Mouse (Mus musculus) myocyte (in vitro differentiated cells): ENCODE measurements around the gene C130026I21Rik.
"Not testable (repeated sequence)": the region's sequence is repeated elsewhere in the genome, so short reads cannot be mapped to it uniquely, and the experiment has no call there.

Experiments
- CEBPB ChIP-seq: IDR thresholded peaks from 2 replicates; pipeline ENCODE4 v1.6.1; 2011; ENCODE audit warnings: mild to moderate bottlenecking, moderate library complexity; ENCODE audit not compliant: poor library complexity, insufficient read depth, severe bottlenecking
- E2F4 ChIP-seq: IDR thresholded peaks from one replicate; pipeline ENCODE4 v1.6.1; 2011; ENCODE audit warnings: mild to moderate bottlenecking, control low read depth, moderate library complexity; ENCODE audit not compliant: insufficient read depth
- MAX ChIP-seq: IDR thresholded peaks from one replicate; pipeline ENCODE4 v1.6.1; 2011; ENCODE audit warnings: low read depth, mild to moderate bottlenecking, control low read depth
- MYOD1 ChIP-seq, 3 experiments: IDR thresholded peaks; one replicate each; pipeline ENCODE4 v1.6.1; 2011; ENCODE audit warnings: control low read depth in 2 of 3, low read depth in 2 of 3, mild to moderate bottlenecking in 2 of 3, moderate library complexity in 1 of 3; ENCODE audit not compliant: insufficient read length in 2 of 3, control insufficient read depth in 1 of 3
- MYOG ChIP-seq, 3 experiments: IDR thresholded peaks; one replicate each; pipeline ENCODE4 v1.6.1; 2011; ENCODE audit warnings: control low read depth in 2 of 3, low read depth in 2 of 3, mild to moderate bottlenecking in 2 of 3; ENCODE audit not compliant: insufficient read length in 2 of 3, control insufficient read depth in 1 of 3, insufficient read depth in 1 of 3
- POLR2A ChIP-seq: IDR thresholded peaks from one replicate; pipeline ENCODE4 v1.6.1; 2011; ENCODE audit warnings: low read depth, mild to moderate bottlenecking, control low read depth, moderate library complexity; ENCODE audit not compliant: insufficient read length
- REST ChIP-seq: IDR thresholded peaks from one replicate; pipeline ENCODE4 v1.6.1; 2011; ENCODE audit warnings: mild to moderate bottlenecking, control low read depth, moderate library complexity; ENCODE audit not compliant: insufficient read depth, insufficient read length
- TCF12 ChIP-seq: IDR thresholded peaks from one replicate; pipeline ENCODE4 v1.6.1; 2011; ENCODE audit warnings: mild to moderate bottlenecking, control low read depth; ENCODE audit not compliant: poor library complexity, insufficient read depth, severe bottlenecking
- TCF3 ChIP-seq: IDR thresholded peaks from one replicate; pipeline ENCODE4 v1.6.1; 2011; ENCODE audit warnings: low read depth, control low read depth; ENCODE audit not compliant: insufficient read length
- USF1 ChIP-seq: IDR thresholded peaks from one replicate; pipeline ENCODE4 v1.6.1; 2011; ENCODE audit warnings: low read depth, mild to moderate bottlenecking, control low read depth, moderate library complexity

GRCm38 (mm10) chr1:85112889-85113288, 157.5 kb downstream of the C130026I21Rik start:
- TF ChIP-seq MAX; USF1; POLR2A; E2F4; MYOG (IDR thresholded peaks at IDR 0.05; ENCODE audit: control insufficient read depth in 1 of 3, insufficient read depth in 1 of 3, insufficient read length in 2 of 3, low read depth in 2 of 3); REST; MYOD1 (IDR thresholded peaks at IDR 0.05; ENCODE audit: control insufficient read depth in 1 of 3, insufficient read length in 2 of 3, low read depth in 2 of 3); CEBPB; TCF3; TCF12: not testable (repeated sequence)
